Mouse (Mus musculus): ENCODE measurements around the gene Tnik. TPM values are rescaled to one million over a fixed set of nuclear protein-coding genes. Genes with fewer than 3 reads are reported as not detected.

The Tnik gene
- polyA plus RNA-seq (2012; fragmentation: generic; extraction: Trizol): 0.21 TPM
- long read RNA-seq, experiment 1: 0 reads
- long read RNA-seq, experiment 2: 0 reads

GRCm38 (mm10) chr3:28263002-28263947, at the start of gene Tnik:
TSS of gene Tnik (plus strand) at chr3:28263214.
- no peaks in the 10 kb centered on the region for H3K36me3 ChIP-seq (ENCODE audit: control insufficient read depth, insufficient read depth)
- TF ChIP-seq MAX (IDR thresholded peaks at IDR 0.05) (no peak), CTCF (IDR thresholded peaks at IDR 0.05; ENCODE audit: control insufficient read depth, insufficient read depth, insufficient read length) (no peak), MYOD1 (IDR thresholded peaks at IDR 0.05; ENCODE audit: control insufficient read depth, insufficient read length, low read depth) (no peak), USF1 (IDR thresholded peaks at IDR 0.05; ENCODE audit: low read depth) (no peak), FOSL1 (IDR thresholded peaks at IDR 0.05; ENCODE audit: insufficient read depth, low read length, poor library complexity, severe bottlenecking) (no peak), CEBPB (IDR thresholded peaks at IDR 0.05; ENCODE audit: low read depth) (no peak), MYOG (IDR thresholded peaks at IDR 0.05; ENCODE audit: control insufficient read depth, extremely low read depth, insufficient read length) (no peak)
- H3K27me3 ChIP-seq (ENCODE audit: control insufficient read depth, insufficient read depth, insufficient read length): peaks cover 7% of the 10 kb centered on the region

GRCm38 (mm10) chr3:28214886-28215311, 48.1 kb upstream of the Tnik start:
- H3K79me3 ChIP-seq (ENCODE audit: low read depth): no peaks in the 10 kb centered on the region
- no peaks in the 10 kb centered on the region for H3K79me2 ChIP-seq (ENCODE audit: control insufficient read depth, insufficient read depth)
- no peaks in the 10 kb centered on the region for H3K36me3 ChIP-seq (ENCODE audit: control insufficient read depth, insufficient read depth)
- no peak overlapping the region for H3K4me3 ChIP-seq (ENCODE audit: insufficient read depth, poor library complexity, severe bottlenecking)
- no peak overlapping the region for H3ac ChIP-seq (ENCODE audit: control insufficient read depth, insufficient read length, low read depth)
- TF ChIP-seq MYOD1 (IDR thresholded peaks at IDR 0.05; ENCODE audit: control insufficient read depth, insufficient read length, low read depth) (no peak), CTCF (IDR thresholded peaks at IDR 0.05; ENCODE audit: control insufficient read depth, insufficient read depth, insufficient read length) (no peak), USF1 (IDR thresholded peaks at IDR 0.05; ENCODE audit: low read depth) (no peak), MYOG (IDR thresholded peaks at IDR 0.05; ENCODE audit: control insufficient read depth, extremely low read depth, insufficient read length) (no peak), MAX (IDR thresholded peaks at IDR 0.05) (no peak), CEBPB (IDR thresholded peaks at IDR 0.05; ENCODE audit: low read depth) (no peak), FOSL1 (IDR thresholded peaks at IDR 0.05; ENCODE audit: insufficient read depth, low read length, poor library complexity, severe bottlenecking) (no peak)
- H3K27me3 ChIP-seq (ENCODE audit: control insufficient read depth, insufficient read depth, insufficient read length): no peaks in the 10 kb centered on the region

More at GRCm38 (mm10) chr3:28263002-28263947, at the start of gene Tnik:
- Histone ChIP-seq H3ac (ENCODE audit: control insufficient read depth, insufficient read length, low read depth) (peak within 1 kb of the TSS; percentile 51), H3K79me2 (ENCODE audit: control insufficient read depth, insufficient read depth) (no peaks in the 10 kb centered on the region), H3K79me3 (ENCODE audit: low read depth) (no peaks in the 10 kb centered on the region), H3K4me3 (ENCODE audit: insufficient read depth, poor library complexity, severe bottlenecking) (no peak within 1 kb of the TSS)

- TF ChIP-seq FOSL1 (IDR thresholded peaks at IDR 0.05; ENCODE audit: insufficient read depth, low read length, poor library complexity, severe bottlenecking): no peak
- no peak for TF ChIP-seq MAX (IDR thresholded peaks at IDR 0.05)
- TF ChIP-seq CEBPB (IDR thresholded peaks at IDR 0.05; ENCODE audit: low read depth): no peak
- TF ChIP-seq MYOG (IDR thresholded peaks at IDR 0.05; ENCODE audit: control insufficient read depth, extremely low read depth, insufficient read length): no peak
- no peak for TF ChIP-seq CTCF (IDR thresholded peaks at IDR 0.05; ENCODE audit: control insufficient read depth, insufficient read depth, insufficient read length)
- no peak for TF ChIP-seq MYOD1 (IDR thresholded peaks at IDR 0.05; ENCODE audit: control insufficient read depth, insufficient read length, low read depth)
- no peak for TF ChIP-seq USF1 (IDR thresholded peaks at IDR 0.05; ENCODE audit: low read depth)
- Histone ChIP-seq H3K36me3 (ENCODE audit: control insufficient read depth, insufficient read depth) (no peaks in the 10 kb centered on the region), H3K27me3 (ENCODE audit: control insufficient read depth, insufficient read depth, insufficient read length) (no peaks in the 10 kb centered on the region), H3K4me3 (ENCODE audit: insufficient read depth, poor library complexity, severe bottlenecking) (no peak overlapping the region), H3K79me2 (ENCODE audit: control insufficient read depth, insufficient read depth) (no peaks in the 10 kb centered on the region), H3ac (ENCODE audit: control insufficient read depth, insufficient read length, low read depth) (no peak overlapping the region), H3K79me3 (ENCODE audit: low read depth) (no peaks in the 10 kb centered on the region)
Observed at GRCm38 (mm10) chr3:28217001-28217400, 46.0 kb upstream of the Tnik start.

- no peaks in the 10 kb centered on the region for H3K27me3 ChIP-seq (ENCODE audit: control insufficient read depth, insufficient read depth, insufficient read length)
- no peaks in the 10 kb centered on the region for H3K79me2 ChIP-seq (ENCODE audit: control insufficient read depth, insufficient read depth)
- no peaks in the 10 kb centered on the region for H3K79me3 ChIP-seq (ENCODE audit: low read depth)
- TF ChIP-seq CEBPB (IDR thresholded peaks at IDR 0.05; ENCODE audit: low read depth) (no peak), MYOG (IDR thresholded peaks at IDR 0.05; ENCODE audit: control insufficient read depth, extremely low read depth, insufficient read length) (no peak), MYOD1 (IDR thresholded peaks at IDR 0.05; ENCODE audit: control insufficient read depth, insufficient read length, low read depth) (no peak), CTCF (IDR thresholded peaks at IDR 0.05; ENCODE audit: control insufficient read depth, insufficient read depth, insufficient read length) (no peak), FOSL1 (IDR thresholded peaks at IDR 0.05; ENCODE audit: insufficient read depth, low read length, poor library complexity, severe bottlenecking) (no peak), USF1 (IDR thresholded peaks at IDR 0.05; ENCODE audit: low read depth) (no peak), MAX (IDR thresholded peaks at IDR 0.05) (no peak)
- H3ac ChIP-seq (ENCODE audit: control insufficient read depth, insufficient read length, low read depth): no peak overlapping the region
- no peak overlapping the region for H3K4me3 ChIP-seq (ENCODE audit: insufficient read depth, poor library complexity, severe bottlenecking)
- H3K36me3 ChIP-seq (ENCODE audit: control insufficient read depth, insufficient read depth): no peaks in the 10 kb centered on the region
Observed at GRCm38 (mm10) chr3:28219533-28219932, 43.5 kb upstream of the Tnik start.

- no peaks in the 10 kb centered on the region for H3K27me3 ChIP-seq (ENCODE audit: control insufficient read depth, insufficient read depth, insufficient read length)
- no peaks in the 10 kb centered on the region for H3K79me3 ChIP-seq (ENCODE audit: low read depth)
- no peak overlapping the region for H3ac ChIP-seq (ENCODE audit: control insufficient read depth, insufficient read length, low read depth)
- H3K4me3 ChIP-seq (ENCODE audit: insufficient read depth, poor library complexity, severe bottlenecking): no peak overlapping the region
- TF ChIP-seq USF1 (IDR thresholded peaks at IDR 0.05; ENCODE audit: low read depth) (no peak), MYOD1 (IDR thresholded peaks at IDR 0.05; ENCODE audit: control insufficient read depth, insufficient read length, low read depth) (peak; percentile 28)
- H3K36me3 ChIP-seq (ENCODE audit: control insufficient read depth, insufficient read depth): no peaks in the 10 kb centered on the region
- H3K79me2 ChIP-seq (ENCODE audit: control insufficient read depth, insufficient read depth): no peaks in the 10 kb centered on the region
Observed at GRCm38 (mm10) chr3:28219964-28220363, 43.0 kb upstream of the Tnik start.

Data from C2C12 (cell line).